Mouse (Mus musculus) small intestine, adult 2 months (tissue): ENCODE measurements at regions not wholly inside any gene's neighbourhood (a gene's known extent, or its start where the extent isn't known, plus 50 kb on each side); places are given as distances from the start of the nearest gene placed in this dataset.

Source experiments
- CTCF ChIP-seq: fragments of 200-500 bp; IDR thresholded peaks from 2 replicates; pipeline ENCODE4 v1.5.1; 2012; ENCODE audit warnings: low read depth, mild to moderate bottlenecking, control low read depth, inconsistent platforms, low read length, moderate library complexity, mixed read lengths; ENCODE audit not compliant: insufficient replicate concordance, insufficient read length; ENCODE audit errors: extremely low read depth
- POLR2A ChIP-seq: fragments of 200-500 bp; IDR thresholded peaks from 2 replicates; pipeline ENCODE4 v1.6.1; 2012; ENCODE audit warnings: low read depth, mild to moderate bottlenecking, control low read depth, inconsistent platforms, low read length, moderate library complexity

DNA sequence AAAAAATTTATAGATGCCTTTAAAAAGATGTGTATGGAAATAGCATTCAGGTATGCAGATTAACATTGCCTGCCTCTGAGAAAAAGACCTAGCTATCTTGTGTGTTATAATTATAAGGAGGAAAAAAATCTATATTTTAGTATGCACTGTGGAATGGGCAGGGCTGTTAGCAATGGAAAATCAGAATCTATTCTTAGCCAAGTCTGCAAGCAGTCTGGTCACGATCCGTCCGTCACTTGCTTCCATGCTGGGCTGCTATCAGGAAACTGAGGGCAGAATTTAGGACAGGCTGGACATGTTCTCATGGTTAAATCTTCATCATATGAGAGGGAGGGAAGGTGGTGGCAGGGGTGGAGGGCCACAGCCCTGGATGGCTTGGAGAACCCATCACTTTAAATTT is 53.5 kb upstream of the Tmem26 start:
- no peak for TF ChIP-seq CTCF
- TF ChIP-seq POLR2A: no peak
